Mouse (Mus musculus): ENCODE measurements around the gene Atl1.

The Atl1 gene

DNA sequence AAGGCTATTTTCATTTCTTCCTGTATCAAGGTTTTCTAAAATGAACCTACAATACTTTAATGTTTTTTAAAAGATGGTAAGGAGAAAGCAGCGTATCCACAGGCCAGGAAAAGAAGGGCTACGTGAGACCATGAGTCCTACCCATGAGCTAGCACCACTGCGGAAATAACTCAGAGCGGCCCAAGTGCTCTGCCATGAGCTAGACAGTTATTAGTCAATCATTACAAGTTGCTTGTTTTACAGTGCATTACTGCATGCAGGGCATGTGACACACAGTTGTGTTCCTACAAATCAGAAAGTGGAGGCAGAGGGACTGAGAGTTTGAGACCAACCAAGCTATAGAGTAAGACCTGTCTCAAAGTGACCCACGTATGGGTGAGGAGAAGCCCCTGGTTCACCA is 8.4 kb upstream of the Atl1 start:
- no peak for DNase-seq (ENCODE audit: low spot score in 2 of 2)

DNA sequence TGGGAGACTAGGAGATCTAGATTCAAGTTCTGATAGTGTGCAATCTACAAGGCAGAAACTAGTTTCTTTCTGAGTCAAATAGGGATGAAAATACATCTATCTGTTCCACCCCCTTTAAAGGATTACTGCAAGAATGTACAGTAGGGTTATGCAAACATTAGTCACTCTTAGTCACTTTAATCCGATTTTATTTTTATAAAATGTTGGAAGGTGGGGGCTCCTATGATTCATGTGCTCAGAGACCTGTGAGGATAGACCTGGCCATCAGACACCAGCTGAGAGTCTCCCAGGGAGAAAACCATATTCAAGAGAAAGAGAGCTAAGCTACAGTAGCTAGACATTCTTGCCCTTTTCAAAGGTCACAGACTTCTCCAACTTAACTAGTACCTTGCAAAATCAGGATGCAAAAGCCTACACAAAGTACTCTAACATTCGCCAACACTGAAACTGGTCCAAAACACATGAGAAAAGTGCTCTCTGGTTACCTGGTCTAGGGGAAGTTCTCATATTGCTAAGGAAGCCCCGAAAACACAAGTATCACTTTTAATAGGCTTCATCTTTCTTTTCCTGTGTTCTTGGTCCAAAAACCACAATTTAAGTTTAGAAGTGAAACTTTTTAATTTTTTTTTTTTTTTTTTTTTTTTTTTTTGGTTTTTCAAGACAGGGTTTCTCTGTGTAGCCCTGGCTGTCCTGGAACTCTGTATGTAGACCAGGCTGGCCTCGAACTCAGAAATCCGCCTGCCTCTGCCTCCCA is 7.1 kb upstream of the Atl1 start:
- no peak for DNase-seq (ENCODE audit: low spot score in 2 of 2)

GRCm38 (mm10) chr12:69887776-69888175 is 4.6 kb upstream of the Atl1 start:
- peak in 1 of 2 experiments; percentile 27 for DNase-seq (ENCODE audit: low spot score in 2 of 2)

GRCm38 (mm10) chr12:69888345-69888744 is 4.1 kb upstream of the Atl1 start:
- no peak for DNase-seq (ENCODE audit: low spot score in 2 of 2)

GRCm38 (mm10) chr12:69890051-69890450 is 2.4 kb upstream of the Atl1 start:
- DNase-seq (ENCODE audit: low spot score in 2 of 2) = no peak

- DNase-seq (ENCODE audit: low spot score in 2 of 2) = no peak
Measured at GRCm38 (mm10) chr12:69890476-69890875, 1.9 kb upstream of the Atl1 start.

- DNase-seq (ENCODE audit: low spot score in 2 of 2) = no peak
Measured at GRCm38 (mm10) chr12:69891721-69892120, 693 bp upstream of the Atl1 start.

GRCm38 (mm10) chr12:69893927-69894326 is 1.5 kb downstream of the Atl1 start:
- no peak for DNase-seq (ENCODE audit: low spot score in 2 of 2)

- DNase-seq (ENCODE audit: low spot score in 2 of 2) = no peak
Measured at GRCm38 (mm10) chr12:69895046-69895445, 2.6 kb downstream of the Atl1 start.

DNA sequence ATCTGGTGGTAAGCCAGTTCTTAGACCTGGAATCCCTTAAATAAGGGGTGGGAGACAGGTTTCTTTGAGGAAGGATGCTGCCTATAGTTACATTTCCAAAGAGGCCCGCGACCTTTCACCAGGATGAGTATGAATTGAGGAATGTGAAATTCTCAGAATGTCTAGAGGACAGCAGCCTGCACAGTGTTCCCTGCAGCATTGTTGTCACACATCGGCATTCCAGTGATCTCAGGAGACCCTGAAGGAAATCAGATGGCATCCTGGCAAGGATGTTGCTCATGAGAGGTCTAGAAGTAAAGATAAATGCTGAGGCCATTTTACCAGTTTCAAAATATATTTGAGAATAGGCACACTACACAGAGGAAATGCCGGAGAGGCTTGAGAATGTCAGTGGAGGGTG is 5.7 kb downstream of the Atl1 start:
- no peak for DNase-seq (ENCODE audit: low spot score in 2 of 2)

GRCm38 (mm10) chr12:69904991-69905390 is 12.6 kb downstream of the Atl1 start:
- no peak for DNase-seq (ENCODE audit: low spot score in 2 of 2)

GRCm38 (mm10) chr12:69907667-69908510 is 15.5 kb downstream of the Atl1 start:
- no peak for DNase-seq (ENCODE audit: low spot score in 2 of 2)

GRCm38 (mm10) chr12:69908511-69908900 is 16.1 kb downstream of the Atl1 start:
- DNase-seq (ENCODE audit: low spot score in 2 of 2) = no peak

DNA sequence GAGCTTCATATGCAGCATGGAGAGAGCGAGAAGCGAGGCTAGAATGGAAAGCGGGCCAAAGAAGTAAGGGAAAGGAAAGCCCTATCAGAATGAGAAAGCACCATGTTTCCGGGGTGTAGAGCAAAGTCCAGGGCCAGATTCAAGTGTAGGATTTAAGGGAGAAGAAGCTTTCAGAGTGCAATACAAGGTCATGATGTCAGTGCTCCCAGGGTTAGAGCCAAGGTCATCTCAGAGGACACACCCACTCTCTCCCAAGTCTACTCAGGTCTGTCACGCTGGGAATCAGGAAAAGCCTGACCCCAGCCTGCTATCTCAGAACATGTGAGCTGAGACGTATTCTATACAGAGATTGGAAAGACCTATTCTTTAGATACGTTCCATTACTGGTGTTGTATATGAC is 19.5 kb downstream of the Atl1 start:
- DNase-seq (ENCODE audit: low spot score in 2 of 2) = no peak

DNA sequence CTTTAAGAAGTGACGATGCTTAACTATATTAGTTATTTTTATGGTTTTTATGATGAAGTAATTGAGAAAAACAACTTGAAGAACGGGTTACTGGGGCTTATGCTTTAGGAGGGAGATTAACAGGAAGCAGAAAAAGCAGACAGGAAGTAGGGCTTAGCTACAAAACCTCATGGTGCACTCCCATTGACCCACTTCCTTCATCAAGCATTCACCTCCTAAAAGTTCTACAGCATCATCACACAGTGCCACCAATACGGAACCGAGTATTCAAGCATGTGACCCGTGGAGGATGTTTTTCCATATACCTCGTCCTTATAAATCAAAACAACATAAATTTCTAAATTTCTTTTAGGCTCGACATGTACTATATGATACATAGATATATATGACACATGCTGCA is 20.3 kb downstream of the Atl1 start:
- no peak for DNase-seq (ENCODE audit: low spot score in 2 of 2)

GRCm38 (mm10) chr12:69917870-69918269 is 25.5 kb downstream of the Atl1 start:
- DNase-seq (ENCODE audit: low spot score in 2 of 2) = no peak

- no peak for DNase-seq (ENCODE audit: low spot score in 2 of 2)
Measured at GRCm38 (mm10) chr12:69922099-69922498, 29.7 kb downstream of the Atl1 start.

DNA sequence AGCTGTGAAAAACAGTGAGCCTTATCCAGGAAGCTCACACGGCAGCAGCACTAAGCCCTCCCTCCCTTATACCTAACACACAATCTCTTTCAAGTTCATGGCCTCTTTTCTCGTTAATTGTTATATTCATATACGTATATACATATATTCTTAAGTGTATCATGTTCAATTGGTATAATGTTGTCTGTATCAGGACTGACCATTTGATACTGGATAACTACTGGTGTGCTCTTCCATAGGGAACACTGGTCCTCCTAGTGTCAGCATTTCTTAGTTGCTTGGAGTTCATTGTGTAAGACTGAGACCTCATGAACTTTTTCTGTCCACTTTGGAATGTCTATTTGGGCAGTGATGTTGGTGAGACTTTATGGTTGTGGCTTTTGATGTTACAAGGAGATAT is 30.7 kb downstream of the Atl1 start:
- DNase-seq (ENCODE audit: low spot score in 2 of 2) = no peak

DNA sequence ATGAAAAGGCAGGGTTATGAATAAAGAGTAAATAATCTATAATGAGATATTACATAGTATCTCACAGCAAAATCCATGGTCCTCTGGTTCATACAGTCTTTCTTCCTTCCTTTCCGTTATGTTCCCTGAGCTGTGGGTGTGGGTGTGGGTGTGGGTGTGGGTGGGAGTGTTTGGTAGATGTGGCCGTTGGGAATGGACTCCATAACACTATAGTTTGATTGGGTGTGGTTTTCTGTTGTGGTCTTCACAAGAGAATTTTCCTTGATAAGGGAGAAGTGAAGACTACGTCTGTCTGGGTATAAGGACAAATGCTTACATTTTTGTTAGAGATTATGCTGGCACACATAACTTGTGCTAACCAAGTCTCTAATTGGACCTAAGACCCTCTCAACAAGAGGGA is 31.2 kb downstream of the Atl1 start:
- DNase-seq (ENCODE audit: low spot score in 2 of 2) = no peak

DNA sequence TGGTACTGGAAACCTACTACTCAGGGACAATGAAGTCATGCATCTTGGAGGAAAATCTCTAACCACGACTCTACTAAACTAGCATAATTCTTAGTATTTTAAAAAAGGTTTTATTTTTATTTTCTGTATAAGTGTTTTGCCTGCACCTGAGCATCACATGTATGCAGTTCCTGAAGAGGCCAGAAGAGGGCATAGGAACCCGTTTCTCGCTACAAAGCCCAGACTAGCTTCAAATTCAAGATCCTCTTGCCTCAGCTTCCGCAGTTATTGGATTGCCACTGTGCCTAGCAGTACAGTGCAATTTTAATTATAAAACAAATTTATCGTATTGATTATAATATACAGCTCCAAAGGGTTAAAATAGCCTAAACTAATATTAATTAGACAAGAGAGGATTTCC is 31.6 kb downstream of the Atl1 start:
- DNase-seq (ENCODE audit: low spot score in 2 of 2) = no peak

- no peak for DNase-seq (ENCODE audit: low spot score in 2 of 2)
Measured at GRCm38 (mm10) chr12:69926716-69927115, 34.3 kb downstream of the Atl1 start.

DNA sequence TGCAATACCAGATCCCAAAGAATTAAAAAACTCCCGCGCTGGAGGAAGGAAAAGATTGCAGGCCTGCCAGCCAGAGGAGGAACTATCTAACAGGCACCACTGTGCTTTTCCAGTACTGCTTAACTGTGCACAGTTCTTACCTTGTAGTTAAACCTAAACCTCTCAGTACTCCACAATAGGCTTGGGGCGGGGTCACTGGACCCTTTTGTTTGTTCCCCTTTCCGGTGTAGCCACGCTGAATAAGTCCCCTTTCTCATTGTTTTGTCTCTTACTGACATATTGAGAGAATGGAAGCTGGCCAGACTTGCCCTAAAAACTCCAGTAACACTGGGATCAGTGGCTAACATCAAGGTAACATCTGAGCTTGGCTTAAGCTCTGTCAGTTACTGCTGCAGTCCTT is 45.3 kb downstream of the Atl1 start:
- DNase-seq (ENCODE audit: low spot score in 2 of 2) = no peak

GRCm38 (mm10) chr12:69939291-69939690 is 46.9 kb downstream of the Atl1 start:
- no peak for DNase-seq (ENCODE audit: low spot score in 2 of 2)
